Mouse (Mus musculus) stomach, postnatal 0 days (tissue): ENCODE data around the gene Mmp9.

Experiments used
- CTCF ChIP-seq: IDR thresholded peaks from 2 replicates; pipeline ENCODE4 v1.5.1; 2016; ENCODE audit warnings: antibody characterized with exemption, low read depth, mild to moderate bottlenecking, moderate library complexity
- EP300 ChIP-seq: optimal IDR thresholded peaks from 2 replicates; pipeline ENCODE3; 2016; ENCODE audit warnings: antibody characterized with exemption

DNA sequence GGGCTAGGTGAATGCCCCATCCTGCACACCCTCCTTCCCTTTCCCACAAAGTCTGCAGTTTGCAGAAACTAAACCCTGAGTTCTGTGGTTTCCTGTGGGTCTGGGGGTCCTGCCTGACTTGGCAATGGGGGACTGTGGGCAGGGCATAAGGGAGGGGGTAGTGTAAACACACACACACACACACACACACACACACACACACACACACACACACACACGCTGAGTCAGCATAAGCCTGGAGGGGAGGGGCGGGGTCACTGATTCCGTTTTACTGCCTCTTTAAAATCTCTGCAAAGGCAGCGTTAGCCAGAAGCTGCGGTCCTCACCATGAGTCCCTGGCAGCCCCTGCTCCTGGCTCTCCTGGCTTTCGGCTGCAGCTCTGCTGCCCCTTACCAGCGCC is 7.3 kb downstream of the Mmp9 start:
- TF ChIP-seq EP300 (no peak), CTCF (no peak)
